Mouse (Mus musculus): ENCODE data around the gene Gm10322.

- TF ChIP-seq CTCF (IDR thresholded peaks at IDR 0.05; ENCODE audit: low read depth) (no peak), EP300 (IDR thresholded peaks at IDR 0.05; ENCODE audit: low read depth) (no peak)
Measured at GRCm38 (mm10) chr10:59623496-59623895, 7.6 kb downstream of the Gm10322 start.
